Mouse (Mus musculus) midbrain, embryonic 13.5 days (tissue): ENCODE data around the gene Alkbh1. TPM values are rescaled to one million over a fixed set of nuclear protein-coding genes. Genes with fewer than 3 reads are reported as not detected.

Experiments
- ATAC-seq: fragments of 200-750 bp; cut with Nextera tagmentation; 2 replicates; pipeline ENCODE4 v1.8.0; 2017; ENCODE audit warnings: mild to moderate bottlenecking, moderate TSS enrichment, moderate library complexity
- H3K27ac ChIP-seq: fragments of 300-500 bp; sonication (generic); 2 replicates; pipeline ENCODE4 v1.5.1; 2015; ENCODE audit warnings: inconsistent platforms, mild to moderate bottlenecking, moderate library complexity
- H3K27me3 ChIP-seq: fragments of 300-500 bp; sonication (generic); 2 replicates; pipeline ENCODE4 v1.6.1; 2015; ENCODE audit warnings: mild to moderate bottlenecking, inconsistent platforms
- H3K36me3 ChIP-seq: fragments of 300-500 bp; sonication (generic); 2 replicates; pipeline ENCODE4 v1.6.1; 2015; ENCODE audit warnings: mild to moderate bottlenecking, inconsistent platforms
- H3K4me1 ChIP-seq: fragments of 300-500 bp; sonication (generic); replicated peaks from 2 replicates; pipeline ENCODE4 v1.6.1; 2015; ENCODE audit warnings: inconsistent platforms
- H3K4me2 ChIP-seq: fragments of 300-500 bp; sonication (generic); replicated peaks from 2 replicates; pipeline ENCODE4 v1.6.1; 2015; ENCODE audit warnings: moderate library complexity, mild to moderate bottlenecking, inconsistent platforms
- H3K4me3 ChIP-seq: fragments of 300-500 bp; sonication (generic); replicated peaks from 2 replicates; pipeline ENCODE4 v1.5.1; 2015; ENCODE audit warnings: mild to moderate bottlenecking, inconsistent platforms
- H3K9ac ChIP-seq: fragments of 300-500 bp; sonication (generic); replicated peaks from 2 replicates; pipeline ENCODE4 v1.6.1; 2015; ENCODE audit warnings: mild to moderate bottlenecking, inconsistent platforms
- H3K9me3 ChIP-seq: fragments of 300-500 bp; sonication (generic); 2 replicates; pipeline ENCODE4 v1.6.1; 2016; ENCODE audit warnings: mild to moderate bottlenecking, inconsistent platforms
- WGBS: fragments of 180-500 bp; shearing (Covaris S2); methylation state at CpG from one replicate; pipeline ENCODE4 v1.1.7; 2015; 5-methylcytosine and 5-hydroxymethylcytosine counted together
- polyA plus RNA-seq: library from polyadenylated mRNA; unstranded; fragments of >200 nt; fragmentation: Nextera tagmentation; extraction: Ambion mirVana; gene quantifications from 2 replicates; pipeline ENCODE4 v1.2.1, GENCODE M21; 2015

Gene Alkbh1
- polyA plus RNA-seq, 1 experiment from 2014 or later: 50.1 TPM

DNA sequence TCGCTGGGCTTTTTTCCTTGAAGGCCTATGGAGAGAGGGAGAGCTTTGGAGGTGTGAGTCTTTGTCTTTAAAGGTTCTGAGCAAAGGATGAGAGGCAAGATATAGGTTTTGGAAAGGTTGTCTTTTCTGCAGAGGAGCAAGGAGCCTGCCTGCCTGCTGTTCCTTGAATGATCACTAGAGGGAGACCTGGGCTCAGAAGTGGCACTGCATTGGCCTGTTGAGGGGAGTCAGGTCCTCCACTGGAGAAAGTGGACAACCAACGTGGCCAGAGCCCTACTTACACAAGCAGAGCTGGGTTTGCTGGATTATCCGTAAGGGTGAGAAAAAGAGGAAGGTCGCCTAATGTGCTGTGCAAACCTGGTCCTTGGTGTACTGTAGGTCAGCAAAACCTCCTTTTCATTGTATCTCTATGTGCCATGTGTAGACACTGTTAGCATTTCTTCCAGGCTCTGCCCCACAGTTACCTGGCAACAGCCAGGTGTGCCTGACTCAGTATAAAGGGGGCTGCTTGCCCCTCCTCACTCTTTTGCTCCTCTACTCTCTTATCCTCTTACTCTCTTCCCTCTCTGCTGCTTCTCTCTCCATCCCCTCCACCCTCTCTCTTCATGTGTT is 30.5 kb downstream of the Alkbh1 start:
- Histone ChIP-seq H3K27me3 (no peaks in the 10 kb centered on the region), H3K36me3 (no peaks in the 10 kb centered on the region), H3K27ac (no peak overlapping the region), H3K4me2 (no peak overlapping the region), H3K4me3 (no peak overlapping the region), H3K4me1 (no peaks in the 10 kb centered on the region), H3K9me3 (no peaks in the 10 kb centered on the region), H3K9ac (no peak overlapping the region)
- peak; percentile 75 for ATAC-seq
- 32% methylated on average over 4 of the region's 4 CpGs for WGBS

GRCm38 (mm10) chr12:87410999-87411398 is 32.8 kb downstream of the Alkbh1 start:
- Histone ChIP-seq H3K4me1 (no peaks in the 10 kb centered on the region), H3K36me3 (no peaks in the 10 kb centered on the region), H3K27me3 (no peaks in the 10 kb centered on the region), H3K27ac (no peak overlapping the region), H3K4me3 (no peak overlapping the region), H3K9ac (no peak overlapping the region), H3K9me3 (no peaks in the 10 kb centered on the region), H3K4me2 (no peak overlapping the region)
- no peak for ATAC-seq
- 69% methylated on average over 7 of the region's 7 CpGs for WGBS

DNA sequence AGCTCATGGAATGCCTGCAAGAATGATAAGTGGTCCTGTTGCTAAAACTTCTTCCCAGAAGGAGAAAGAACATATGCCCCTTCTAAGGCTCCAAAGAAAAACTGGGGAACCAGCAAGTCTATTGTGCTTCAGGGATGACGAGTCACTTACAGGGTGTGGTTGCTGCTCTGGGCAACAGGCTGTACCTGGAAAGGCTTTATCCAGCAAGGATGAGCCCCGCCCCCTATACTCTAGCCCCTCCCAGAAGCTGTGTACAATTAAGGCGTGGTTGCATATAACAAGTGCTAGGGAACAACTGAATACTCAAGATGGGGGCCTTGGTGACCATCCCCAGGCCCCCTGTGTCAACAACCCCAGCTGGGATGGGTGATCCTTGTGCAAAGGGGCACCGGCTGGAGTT is 34.7 kb downstream of the Alkbh1 start:
- Histone ChIP-seq H3K4me1 (no peaks in the 10 kb centered on the region), H3K27ac (no peak overlapping the region), H3K27me3 (no peaks in the 10 kb centered on the region), H3K4me2 (no peak overlapping the region), H3K36me3 (no peaks in the 10 kb centered on the region), H3K4me3 (no peak overlapping the region), H3K9me3 (no peaks in the 10 kb centered on the region), H3K9ac (no peak overlapping the region)
- ATAC-seq: no peak
- 88% methylated on average over 4 of the region's 4 CpGs for WGBS

- Histone ChIP-seq H3K27ac (no peak overlapping the region), H3K9me3 (no peaks in the 10 kb centered on the region), H3K9ac (no peak overlapping the region), H3K4me2 (no peak overlapping the region), H3K27me3 (no peaks in the 10 kb centered on the region), H3K4me1 (no peaks in the 10 kb centered on the region), H3K4me3 (no peak overlapping the region), H3K36me3 (no peaks in the 10 kb centered on the region)
- 43% methylated on average over 21 of the region's 21 CpGs for WGBS
- ATAC-seq: no peak
Measured at GRCm38 (mm10) chr12:87407869-87408605, 35.8 kb downstream of the Alkbh1 start.

- H3K4me1 ChIP-seq: no peaks in the 10 kb centered on the region
- H3K27me3 ChIP-seq: no peaks in the 10 kb centered on the region
- no peak overlapping the region for H3K27ac ChIP-seq
- no peak overlapping the region for H3K4me3 ChIP-seq
- H3K4me2 ChIP-seq: no peak overlapping the region
- no peaks in the 10 kb centered on the region for H3K36me3 ChIP-seq
- H3K9me3 ChIP-seq: no peaks in the 10 kb centered on the region
- no peak overlapping the region for H3K9ac ChIP-seq
- ATAC-seq: no peak
- WGBS: 74% methylated on average over 3 of the region's 3 CpGs
Measured at GRCm38 (mm10) chr12:87405721-87406120, 38.1 kb downstream of the Alkbh1 start.

DNA sequence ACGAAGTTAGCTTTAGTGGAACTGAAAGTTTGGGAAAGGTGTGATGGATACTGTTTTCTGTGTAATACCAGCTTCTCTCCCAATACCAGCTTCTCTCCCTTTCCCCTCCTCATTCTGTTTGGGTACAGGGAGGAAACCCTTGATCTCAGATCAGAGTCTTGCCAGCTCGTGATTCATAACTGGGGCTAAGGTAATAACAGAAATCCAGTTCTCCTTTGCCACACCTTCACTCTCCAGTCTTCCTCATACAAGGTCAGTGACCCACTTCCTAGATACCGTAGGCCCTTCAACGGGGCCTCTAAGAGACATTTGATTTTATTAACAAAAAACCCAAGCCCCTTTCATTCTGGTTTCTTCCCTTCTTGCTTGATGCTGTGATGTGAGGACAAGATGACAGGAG is 38.7 kb downstream of the Alkbh1 start:
- Histone ChIP-seq H3K4me2 (no peak overlapping the region), H3K4me1 (no peaks in the 10 kb centered on the region), H3K9me3 (no peaks in the 10 kb centered on the region), H3K27me3 (no peaks in the 10 kb centered on the region), H3K9ac (no peak overlapping the region), H3K27ac (no peak overlapping the region), H3K36me3 (no peaks in the 10 kb centered on the region), H3K4me3 (no peak overlapping the region)
- no peak for ATAC-seq
- 89% methylated on average over 4 of the region's 4 CpGs for WGBS

GRCm38 (mm10) chr12:87401883-87402282 is 41.9 kb downstream of the Alkbh1 start:
- no peaks in the 10 kb centered on the region for H3K4me1 ChIP-seq

GRCm38 (mm10) chr12:87399119-87399819 is 44.5 kb downstream of the Alkbh1 start:
- Histone ChIP-seq H3K4me1 (no peaks in the 10 kb centered on the region), H3K27me3 (no peaks in the 10 kb centered on the region), H3K27ac (no peak overlapping the region), H3K9me3 (no peaks in the 10 kb centered on the region), H3K9ac (no peak overlapping the region), H3K36me3 (no peaks in the 10 kb centered on the region), H3K4me3 (no peak overlapping the region), H3K4me2 (no peak overlapping the region)
- WGBS: 91% methylated on average over 10 of the region's 10 CpGs
- no peak for ATAC-seq

More at GRCm38 (mm10) chr12:87401883-87402282, 41.9 kb downstream of the Alkbh1 start:
- no peak for ATAC-seq
- Histone ChIP-seq H3K27ac (no peak overlapping the region), H3K4me3 (no peak overlapping the region), H3K4me2 (no peak overlapping the region), H3K9me3 (no peaks in the 10 kb centered on the region), H3K36me3 (no peaks in the 10 kb centered on the region), H3K27me3 (no peaks in the 10 kb centered on the region), H3K9ac (no peak overlapping the region)
- WGBS: 54% methylated on average over 6 of the region's 6 CpGs

GRCm38 (mm10) chr12:87397811-87398417 is 45.9 kb downstream of the Alkbh1 start:
- H3K4me2 ChIP-seq: no peak overlapping the region
- no peak overlapping the region for H3K27ac ChIP-seq
- no peaks in the 10 kb centered on the region for H3K36me3 ChIP-seq
- H3K9ac ChIP-seq: no peak overlapping the region
- no peaks in the 10 kb centered on the region for H3K27me3 ChIP-seq
- 80% methylated on average over 4 of the region's 4 CpGs for WGBS
- H3K4me3 ChIP-seq: no peak overlapping the region
- H3K9me3 ChIP-seq: no peaks in the 10 kb centered on the region
- H3K4me1 ChIP-seq: no peaks in the 10 kb centered on the region
- no peak for ATAC-seq

DNA sequence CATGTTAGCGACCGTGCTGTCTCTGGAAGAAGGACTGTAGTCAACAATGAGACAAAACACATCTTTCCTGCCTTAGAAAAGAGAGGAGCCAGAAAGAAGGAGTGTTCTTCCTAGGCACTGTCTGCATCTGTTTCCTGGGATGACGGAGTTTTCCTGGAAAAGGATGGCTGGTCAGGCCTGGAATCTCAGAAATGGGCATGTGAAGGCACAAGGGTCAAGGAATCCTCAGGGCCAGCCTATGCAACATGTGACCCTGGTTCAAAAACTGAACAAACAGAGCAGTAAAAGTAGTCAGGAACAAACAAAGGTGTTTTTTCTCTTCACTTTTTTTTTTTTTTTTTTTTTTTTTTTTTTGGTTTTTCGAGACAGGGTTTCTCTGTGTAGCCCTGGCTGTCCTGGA is 46.7 kb downstream of the Alkbh1 start:
- 88% methylated on average over 4 of the region's 4 CpGs for WGBS
- Histone ChIP-seq H3K4me2 (no peak overlapping the region), H3K27me3 (no peaks in the 10 kb centered on the region), H3K36me3 (no peaks in the 10 kb centered on the region), H3K9ac (no peak overlapping the region), H3K4me3 (no peak overlapping the region), H3K9me3 (no peaks in the 10 kb centered on the region), H3K27ac (no peak overlapping the region), H3K4me1 (no peaks in the 10 kb centered on the region)
- no peak for ATAC-seq

DNA sequence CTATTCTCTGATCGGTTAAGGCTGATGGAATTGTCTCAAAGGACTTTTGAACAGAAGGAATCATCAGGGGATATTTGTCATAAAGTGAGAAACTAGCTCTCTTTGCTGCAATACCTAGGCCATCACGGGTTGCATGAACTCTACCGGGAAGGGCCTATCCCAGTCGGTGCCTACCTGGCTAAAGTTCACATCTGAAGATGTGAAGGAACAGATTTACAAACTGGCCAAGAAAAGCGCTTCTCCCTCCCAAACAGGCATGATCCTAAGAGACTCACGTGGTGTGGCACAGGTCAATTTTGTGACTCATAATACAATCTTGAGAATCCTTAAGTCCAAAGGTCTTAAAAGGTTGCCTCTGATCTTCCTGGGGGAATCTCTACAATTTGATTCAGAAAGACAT is 49.5 kb downstream of the Alkbh1 start:
- Histone ChIP-seq H3K4me1 (no peaks in the 10 kb centered on the region), H3K4me3 (no peak overlapping the region), H3K27me3 (peaks cover 5% of the 10 kb centered on the region; the same call in 1 of the 2 replicates), H3K4me2 (no peak overlapping the region), H3K27ac (no peak overlapping the region), H3K9me3 (no peaks in the 10 kb centered on the region), H3K9ac (no peak overlapping the region), H3K36me3 (no peaks in the 10 kb centered on the region)
- WGBS: 83% methylated on average over 6 of the region's 6 CpGs
- ATAC-seq: no peak
